Mouse (Mus musculus): Measurements from ENCODE around the gene Snx11.

- TF ChIP-seq CTCF (IDR thresholded peaks at IDR 0.05; ENCODE audit: borderline replicate concordance, insufficient read depth, low read length) (no peak), POLR2A (IDR thresholded peaks at IDR 0.05; ENCODE audit: low read depth, low read length) (no peak)
These were observed 19.2 kb upstream of the Snx11 start for GRCm38 (mm10) chr11:96796586-96796985.

All from embryonic fibroblast, embryonic 13.5 days (primary cell).